Mouse (Mus musculus) urinary bladder, postnatal 10 days (tissue): Measurements from ENCODE around the gene Zranb1.

ENCODE experiments used
- DNase-seq: peaks from one replicate; pipeline ENCODE4 v3.0.0; 2022; ENCODE audit warnings: low spot score

Gene Zranb1

GRCm38 (mm10) chr7:132930850-132931559 is at the start of gene Zranb1:
Gene Zranb1, plus strand, starts transcription at chr7:132931142.
- DNase-seq, result peak; percentile 93

- DNase-seq, result no peak
Observed at GRCm38 (mm10) chr7:132882343-132882742, 48.6 kb upstream of the Zranb1 start.

GRCm38 (mm10) chr7:132884031-132884430 is 46.9 kb upstream of the Zranb1 start:
- DNase-seq, result no peak

GRCm38 (mm10) chr7:132887019-132887804 is 43.7 kb upstream of the Zranb1 start:
- no peak for DNase-seq

- no peak for DNase-seq
Observed at GRCm38 (mm10) chr7:132888052-132888451, 42.9 kb upstream of the Zranb1 start.

GRCm38 (mm10) chr7:132888518-132889249 is 42.3 kb upstream of the Zranb1 start:
- DNase-seq, result no peak

- no peak for DNase-seq
Observed at GRCm38 (mm10) chr7:132889691-132890090, 41.3 kb upstream of the Zranb1 start.

GRCm38 (mm10) chr7:132890201-132890600 is 40.7 kb upstream of the Zranb1 start:
- DNase-seq, result no peak

GRCm38 (mm10) chr7:132891561-132892310 is 39.2 kb upstream of the Zranb1 start:
- DNase-seq, result no peak

GRCm38 (mm10) chr7:132892311-132892661 is 38.7 kb upstream of the Zranb1 start:
- no peak for DNase-seq

GRCm38 (mm10) chr7:132892806-132893205 is 38.1 kb upstream of the Zranb1 start:
- no peak for DNase-seq

GRCm38 (mm10) chr7:132893336-132893735 is 37.6 kb upstream of the Zranb1 start:
- no peak for DNase-seq

- no peak for DNase-seq
Observed at GRCm38 (mm10) chr7:132894841-132895555, 35.9 kb upstream of the Zranb1 start.

- DNase-seq, result no peak
Observed at GRCm38 (mm10) chr7:132896206-132896815, 34.6 kb upstream of the Zranb1 start.

GRCm38 (mm10) chr7:132897258-132897657 is 33.7 kb upstream of the Zranb1 start:
- DNase-seq, result no peak

- no peak for DNase-seq
Observed at GRCm38 (mm10) chr7:132898234-132898633, 32.7 kb upstream of the Zranb1 start.

GRCm38 (mm10) chr7:132900826-132901531 is 30.0 kb upstream of the Zranb1 start:
- no peak for DNase-seq

- DNase-seq, result no peak
Observed at GRCm38 (mm10) chr7:132903796-132904195, 27.1 kb upstream of the Zranb1 start.

- no peak for DNase-seq
Observed at GRCm38 (mm10) chr7:132921971-132922370, 9.0 kb upstream of the Zranb1 start.

GRCm38 (mm10) chr7:132925227-132925626 is 5.7 kb upstream of the Zranb1 start:
- DNase-seq, result no peak
